Mouse (Mus musculus): Measurements from ENCODE around the gene Slc26a10.

- no peak for TF ChIP-seq CTCF (IDR thresholded peaks at IDR 0.05; ENCODE audit: borderline replicate concordance, control insufficient read depth, extremely low read depth, insufficient read depth, low read length, poor library complexity)
- TF ChIP-seq POLR2A (IDR thresholded peaks at IDR 0.05; ENCODE audit: control insufficient read depth, extremely low read depth, insufficient read depth, low read length, poor library complexity) = no peak
Observed at GRCm38 (mm10) chr10:127143228-127143627, 37.2 kb downstream of the Slc26a10 start.
